Mouse (Mus musculus): ENCODE results near the gene Ssbp3. TPM values are rescaled to one million over a fixed set of nuclear protein-coding genes. Genes with fewer than 3 reads are reported as not detected.

Ssbp3 gene
- polyA plus RNA-seq, 1 experiment = 94.2 TPM

GRCm38 (mm10) chr4:107012005-107012478, 101.5 kb downstream of the Ssbp3 start:
- Histone ChIP-seq H3K4me1 (ENCODE audit: control insufficient read depth) (peaks cover 45% of the 10 kb centered on the region), H3K9me3 (ENCODE audit: control insufficient read depth, low read length) (no peaks in the 10 kb centered on the region), H3K27me3 (ENCODE audit: control insufficient read depth) (no peaks in the 10 kb centered on the region), H3K36me3 (ENCODE audit: control insufficient read depth) (peaks cover 90% of the 10 kb centered on the region), H3K4me3 (replicated peaks) (no peak overlapping the region)
- TF ChIP-seq TAL1 (IDR thresholded peaks at IDR 0.05; ENCODE audit: low read length) = no peak
- no peak for TF ChIP-seq GATA1 (IDR thresholded peaks at IDR 0.05; ENCODE audit: low read length)

DNA sequence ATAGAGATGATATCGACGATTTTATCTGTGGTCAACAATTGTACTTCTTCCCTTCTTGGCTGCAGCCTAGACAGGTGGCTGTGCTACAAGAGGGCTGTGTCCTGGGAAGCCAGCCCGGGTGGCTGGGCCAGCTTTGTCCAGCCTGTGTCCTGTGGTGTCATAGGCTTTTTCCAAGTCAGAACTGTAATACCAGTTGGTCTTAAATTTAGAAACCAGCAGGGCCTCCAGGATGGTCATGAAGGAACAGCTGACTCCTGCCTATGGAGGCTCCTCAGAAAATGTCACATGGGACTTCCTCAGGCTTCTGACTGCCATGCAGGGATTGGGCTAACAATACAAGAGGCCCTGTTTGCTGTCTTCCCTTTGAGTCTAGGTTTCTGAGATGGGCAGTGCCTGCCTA, 102.1 kb downstream of the Ssbp3 start:
- Histone ChIP-seq H3K4me1 (ENCODE audit: control insufficient read depth) (peaks cover 39% of the 10 kb centered on the region), H3K9me3 (ENCODE audit: control insufficient read depth, low read length) (no peaks in the 10 kb centered on the region), H3K36me3 (ENCODE audit: control insufficient read depth) (peaks cover 91% of the 10 kb centered on the region), H3K27me3 (ENCODE audit: control insufficient read depth) (no peaks in the 10 kb centered on the region), H3K4me3 (replicated peaks) (no peak overlapping the region)
- TF ChIP-seq GATA1 (IDR thresholded peaks at IDR 0.05; ENCODE audit: low read length) = no peak
- no peak for TF ChIP-seq TAL1 (IDR thresholded peaks at IDR 0.05; ENCODE audit: low read length)

GRCm38 (mm10) chr4:107013119-107013816, 102.8 kb downstream of the Ssbp3 start:
- no peaks in the 10 kb centered on the region for H3K9me3 ChIP-seq (ENCODE audit: control insufficient read depth, low read length)
- no peak overlapping the region for H3K4me3 ChIP-seq (replicated peaks)
- peaks cover 32% of the 10 kb centered on the region for H3K4me1 ChIP-seq (ENCODE audit: control insufficient read depth)
- no peaks in the 10 kb centered on the region for H3K27me3 ChIP-seq (ENCODE audit: control insufficient read depth)
- H3K36me3 ChIP-seq (ENCODE audit: control insufficient read depth) = peaks cover 97% of the 10 kb centered on the region
- TF ChIP-seq TAL1 (IDR thresholded peaks at IDR 0.05; ENCODE audit: low read length) = no peak
- no peak for TF ChIP-seq GATA1 (IDR thresholded peaks at IDR 0.05; ENCODE audit: low read length)

DNA sequence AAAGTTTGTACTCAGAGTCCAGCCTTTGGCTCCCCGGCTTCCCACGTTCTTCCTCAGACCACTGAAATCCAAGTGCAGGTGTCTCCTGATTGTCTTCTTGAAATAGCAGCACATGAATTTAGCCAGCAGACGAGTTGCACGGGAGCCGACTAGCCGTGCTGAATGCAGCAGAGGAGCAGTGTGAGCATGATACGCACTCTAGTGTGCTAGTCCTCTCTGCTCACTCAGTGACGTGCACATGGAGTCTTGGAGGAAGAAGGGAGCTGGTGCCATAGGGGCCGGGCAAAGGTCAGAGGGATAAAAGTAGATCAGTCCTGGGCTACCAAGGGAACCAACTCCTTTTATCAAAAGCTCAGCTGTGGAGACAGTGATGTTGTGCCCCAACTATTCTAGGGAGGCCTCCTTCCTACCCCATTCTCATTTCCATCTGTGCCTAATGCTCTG, 103.3 kb downstream of the Ssbp3 start:
- Histone ChIP-seq H3K36me3 (ENCODE audit: control insufficient read depth) (peaks cover 98% of the 10 kb centered on the region), H3K9me3 (ENCODE audit: control insufficient read depth, low read length) (no peaks in the 10 kb centered on the region), H3K4me1 (ENCODE audit: control insufficient read depth) (peaks cover 29% of the 10 kb centered on the region), H3K4me3 (replicated peaks) (no peak overlapping the region), H3K27me3 (ENCODE audit: control insufficient read depth) (no peaks in the 10 kb centered on the region)
- TF ChIP-seq GATA1 (IDR thresholded peaks at IDR 0.05; ENCODE audit: low read length) (no peak), TAL1 (IDR thresholded peaks at IDR 0.05; ENCODE audit: low read length) (no peak)

- Histone ChIP-seq H3K4me1 (ENCODE audit: control insufficient read depth) (peaks cover 15% of the 10 kb centered on the region), H3K4me3 (replicated peaks) (no peak overlapping the region), H3K9me3 (ENCODE audit: control insufficient read depth, low read length) (no peaks in the 10 kb centered on the region), H3K27me3 (ENCODE audit: control insufficient read depth) (no peaks in the 10 kb centered on the region), H3K36me3 (ENCODE audit: control insufficient read depth) (peaks cover 94% of the 10 kb centered on the region)
- TF ChIP-seq GATA1 (IDR thresholded peaks at IDR 0.05; ENCODE audit: low read length) (no peak), TAL1 (IDR thresholded peaks at IDR 0.05; ENCODE audit: low read length) (no peak)
These were observed 105.5 kb downstream of the Ssbp3 start for GRCm38 (mm10) chr4:107015971-107016511.

DNA sequence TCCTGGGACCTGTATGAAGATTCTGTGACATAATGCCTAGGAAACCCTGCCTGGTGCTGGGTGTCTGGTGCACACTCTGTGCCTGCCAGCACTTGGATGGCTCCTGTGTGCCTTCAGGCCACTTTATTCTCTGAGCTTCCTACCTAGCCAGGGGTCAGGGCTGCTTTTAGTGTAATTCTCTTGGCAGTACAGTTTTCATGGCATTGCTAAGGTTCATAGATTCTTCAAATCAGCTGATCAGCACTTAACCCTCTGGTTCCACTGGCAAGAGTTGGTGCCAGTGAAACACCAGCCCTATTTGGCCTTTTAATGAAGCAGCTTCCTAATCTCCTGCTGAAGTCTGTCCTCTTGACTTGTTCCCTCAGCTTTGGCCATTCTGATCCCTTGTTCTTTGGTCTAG, 106.8 kb downstream of the Ssbp3 start:
- Histone ChIP-seq H3K9me3 (ENCODE audit: control insufficient read depth, low read length) (no peaks in the 10 kb centered on the region), H3K4me3 (replicated peaks) (no peak overlapping the region), H3K36me3 (ENCODE audit: control insufficient read depth) (peaks cover 93% of the 10 kb centered on the region), H3K27me3 (ENCODE audit: control insufficient read depth) (no peaks in the 10 kb centered on the region), H3K4me1 (ENCODE audit: control insufficient read depth) (peaks cover 19% of the 10 kb centered on the region)
- no peak for TF ChIP-seq GATA1 (IDR thresholded peaks at IDR 0.05; ENCODE audit: low read length)

DNA sequence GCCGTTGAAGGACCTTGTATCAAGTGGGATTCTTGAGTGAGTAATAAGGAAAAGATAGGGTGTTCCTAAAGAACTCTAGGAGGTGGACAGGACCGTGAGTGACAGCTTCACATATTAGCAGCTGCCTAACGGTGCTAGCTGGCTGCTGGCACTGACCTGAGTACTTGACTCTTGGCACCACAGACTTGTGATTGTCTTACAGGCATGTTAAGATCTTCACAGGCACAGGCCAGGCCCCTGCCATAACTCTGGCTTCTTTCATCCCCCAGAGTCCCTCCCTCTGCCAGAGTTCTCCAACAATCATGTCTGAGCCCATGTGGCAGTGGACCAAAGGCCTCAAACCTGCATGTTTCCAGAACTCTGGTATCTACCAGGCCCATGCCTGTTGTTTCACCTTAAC, 108.0 kb downstream of the Ssbp3 start:
- Histone ChIP-seq H3K4me1 (ENCODE audit: control insufficient read depth) (peaks cover 19% of the 10 kb centered on the region), H3K36me3 (ENCODE audit: control insufficient read depth) (peaks cover 91% of the 10 kb centered on the region), H3K4me3 (replicated peaks) (no peak overlapping the region), H3K9me3 (ENCODE audit: control insufficient read depth, low read length) (no peaks in the 10 kb centered on the region), H3K27me3 (ENCODE audit: control insufficient read depth) (no peaks in the 10 kb centered on the region)
- TF ChIP-seq GATA1 (IDR thresholded peaks at IDR 0.05; ENCODE audit: low read length) (no peak), TAL1 (IDR thresholded peaks at IDR 0.05; ENCODE audit: low read length) (no peak)

DNA sequence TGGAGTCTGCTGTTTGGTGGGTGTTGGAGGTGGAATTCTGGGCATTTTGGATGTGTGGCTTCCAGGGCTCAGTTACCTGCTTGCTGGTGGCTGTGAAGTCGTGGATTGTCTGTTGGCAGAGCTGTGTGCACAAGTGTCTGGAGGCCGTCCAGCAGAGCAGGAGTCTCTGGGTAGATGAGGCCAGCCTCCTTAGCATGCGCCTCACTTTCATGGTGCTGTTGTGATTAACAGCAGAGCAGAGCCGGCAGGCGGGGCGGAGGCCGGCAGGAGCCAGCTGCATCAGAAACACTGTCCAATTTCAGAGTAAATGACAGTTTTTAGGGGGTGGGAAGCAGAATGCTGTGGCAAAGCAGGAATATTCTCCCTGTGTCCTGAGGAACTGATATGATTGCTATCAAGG, 108.5 kb downstream of the Ssbp3 start:
- H3K27me3 ChIP-seq (ENCODE audit: control insufficient read depth) = no peaks in the 10 kb centered on the region
- H3K4me3 ChIP-seq (replicated peaks) = no peak overlapping the region
- peaks cover 88% of the 10 kb centered on the region for H3K36me3 ChIP-seq (ENCODE audit: control insufficient read depth)
- peaks cover 20% of the 10 kb centered on the region for H3K4me1 ChIP-seq (ENCODE audit: control insufficient read depth)
- TF ChIP-seq GATA1 (IDR thresholded peaks at IDR 0.05; ENCODE audit: low read length) (no peak), TAL1 (IDR thresholded peaks at IDR 0.05; ENCODE audit: low read length) (no peak)
- H3K9me3 ChIP-seq (ENCODE audit: control insufficient read depth, low read length) = no peaks in the 10 kb centered on the region

GRCm38 (mm10) chr4:107020287-107021000, 109.9 kb downstream of the Ssbp3 start:
- no peak overlapping the region for H3K4me3 ChIP-seq (replicated peaks)

More at GRCm38 (mm10) chr4:107020287-107021000, 109.9 kb downstream of the Ssbp3 start:
- no peaks in the 10 kb centered on the region for H3K27me3 ChIP-seq (ENCODE audit: control insufficient read depth)
- no peaks in the 10 kb centered on the region for H3K9me3 ChIP-seq (ENCODE audit: control insufficient read depth, low read length)
- TF ChIP-seq TAL1 (IDR thresholded peaks at IDR 0.05; ENCODE audit: low read length) = no peak
- no peak for TF ChIP-seq GATA1 (IDR thresholded peaks at IDR 0.05; ENCODE audit: low read length)
- H3K4me1 ChIP-seq (ENCODE audit: control insufficient read depth) = peaks cover 23% of the 10 kb centered on the region
- peaks cover 87% of the 10 kb centered on the region for H3K36me3 ChIP-seq (ENCODE audit: control insufficient read depth)

Measured in erythroblast, embryonic 14.5 days (primary cell).